Mouse (Mus musculus) neutrophil, adult 59 days (primary cell): Measurements from ENCODE around the gene Olfr1418. TPM values are rescaled to one million over a fixed set of nuclear protein-coding genes. Genes with fewer than 3 reads are reported as not detected.

Experiments
- total RNA-seq, 2 experiments: library from RNA; stranded (reverse); gene quantifications; 1 replicate in 1 of 2; 2 replicates in 1 of 2; pipeline ENCODE4 v1.2.4; 2023

The Olfr1418 gene
- not detected for total RNA-seq

GRCm38 (mm10) chr19:11860966-11861365 lies at the start of gene Olfr1418:
Gene Olfr1418, minus strand, starts transcription at chr19:11861066.

GRCm38 (mm10) chr19:11886265-11886664 lies 25.4 kb upstream of the Olfr1418 start, which contains the start of gene Olfr1420:
Gene Olfr1420, plus strand, starts transcription at chr19:11886565.

GRCm38 (mm10) chr19:11875006-11875405 lies 14.1 kb upstream of the Olfr1418 start, which contains the start of gene Olfr1419:
Gene Olfr1419, minus strand, starts transcription at chr19:11875106.

GRCm38 (mm10) chr19:11839119-11839518 lies 21.7 kb downstream of the Olfr1418 start, which contains the start of gene Olfr1417:
Gene Olfr1417, minus strand, starts transcription at chr19:11839219.

GRCm38 (mm10) chr19:11819143-11819700 lies 41.6 kb downstream of the Olfr1418 start, which contains the start of gene Stx3:
Gene Stx3, minus strand, starts transcription at chr19:11819403.

Other genes starting within 250 kb of the Olfr1418 start
- gene Ms4a2, start 237.3 kb downstream of the Olfr1418 start, total RNA-seq = 1 to 10 TPM; 4.4 to 9.2 TPM
- gene Ms4a3, start 220.2 kb downstream of the Olfr1418 start, total RNA-seq = 10 to 100 TPM; 81.0 to 87.7 TPM
- not detected for gene Oosp2, start 200.5 kb downstream of the Olfr1418 start, total RNA-seq
- gene Oosp1, start 169.9 kb downstream of the Olfr1418 start, total RNA-seq = under 1 TPM in 1 of 2 experiments, not detected in 1; 0.88 TPM
- gene Oosp3, start 164.0 kb downstream of the Olfr1418 start, total RNA-seq = not detected
- gene Gif, start 113.5 kb downstream of the Olfr1418 start, total RNA-seq = not detected
- gene Mrpl16, start 90.7 kb downstream of the Olfr1418 start, total RNA-seq = 10 to 100 TPM; 16.3 to 16.5 TPM
- 10 to 100 TPM; 15.2 to 19.7 TPM for gene Stx3, start 41.7 kb downstream of the Olfr1418 start, total RNA-seq
- gene Olfr1417, start 21.8 kb downstream of the Olfr1418 start, total RNA-seq = not detected
- not detected for gene Olfr1419, start 14.0 kb upstream of the Olfr1418 start, total RNA-seq
- not detected for gene Olfr1420, start 25.5 kb upstream of the Olfr1418 start, total RNA-seq
- 10 to 100 TPM; 30.7 to 37.8 TPM for gene Patl1, start 51.3 kb upstream of the Olfr1418 start, total RNA-seq
- 10 to 100 TPM; 40.7 to 41.3 TPM for gene Osbp, start 104.9 kb upstream of the Olfr1418 start, total RNA-seq
- gene Olfr1423, start 180.3 kb upstream of the Olfr1418 start, total RNA-seq = not detected
- not detected for gene Olfr1424, start 201.6 kb upstream of the Olfr1418 start, total RNA-seq
- not detected for gene Olfr1425, start 216.7 kb upstream of the Olfr1418 start, total RNA-seq
- not detected for gene Olfr1426, start 230.9 kb upstream of the Olfr1418 start, total RNA-seq
- not detected for gene Olfr1427, start 242.3 kb upstream of the Olfr1418 start, total RNA-seq